Mouse (Mus musculus) MEL (cell line): Measurements from ENCODE around the gene Per1. TPM values are rescaled to one million over a fixed set of nuclear protein-coding genes. Genes with fewer than 3 reads are reported as not detected.

Experiments used
- DNase-seq: peaks from one replicate; pipeline ENCODE4 v3.0.0; 2011; ENCODE audit warnings: low read depth, low spot score
- H3K27ac ChIP-seq: 2 replicates; pipeline ENCODE4 v1.5.1; 2012; ENCODE audit warnings: low read depth, mild to moderate bottlenecking, control low read depth, low read length, moderate library complexity; ENCODE audit not compliant: control insufficient read depth
- H3K27me3 ChIP-seq, 2 experiments: fragments of 150-350 bp in 1 of 2; sonication (generic) in 1 of 2; 2 replicates each; pipeline ENCODE4 v1.6.1; 2012; ENCODE audit warnings: low read length in 2 of 2, mild to moderate bottlenecking in 2 of 2, improper control_type of control experiment in 1 of 2, moderate library complexity in 1 of 2; ENCODE audit not compliant: insufficient read depth in 2 of 2, control insufficient read depth in 1 of 2
- H3K36me3 ChIP-seq, 2 experiments: 2 replicates each; pipeline ENCODE4 v1.6.1; 2012 to 2014; ENCODE audit warnings: low read length in 2 of 2, improper control_type of control experiment in 1 of 2, inconsistent platforms in 1 of 2, mild to moderate bottlenecking in 1 of 2; ENCODE audit not compliant: insufficient read depth in 2 of 2, control insufficient read depth in 1 of 2
- H3K4me1 ChIP-seq, 2 experiments: fragments of 150-350 bp in 1 of 2; sonication (generic) in 1 of 2; 2 replicates each; pipeline ENCODE4 v1.6.1; 2012; ENCODE audit warnings: low read length in 2 of 2, improper control_type of control experiment in 1 of 2, mild to moderate bottlenecking in 1 of 2; ENCODE audit not compliant: insufficient read depth in 2 of 2, control insufficient read depth in 1 of 2
- H3K4me3 ChIP-seq, 2 experiments: fragments of 150-350 bp in 1 of 2; sonication (generic) in 1 of 2; 2 replicates each; pipeline ENCODE4 v1.5.1; 2012; ENCODE audit warnings: low read depth in 2 of 2, low read length in 2 of 2, mild to moderate bottlenecking in 2 of 2, moderate library complexity in 2 of 2, control low read depth in 1 of 2, improper control_type of control experiment in 1 of 2; ENCODE audit not compliant: control insufficient read depth in 1 of 2, insufficient read depth in 1 of 2
- H3K79me2 ChIP-seq: 2 replicates; pipeline ENCODE4 v1.6.1; 2012; ENCODE audit warnings: mild to moderate bottlenecking, low read length, moderate library complexity; ENCODE audit not compliant: control insufficient read depth, poor library complexity, insufficient read depth
- H3K9ac ChIP-seq: 2 replicates; pipeline ENCODE4 v1.6.1; 2012; ENCODE audit warnings: low read depth, mild to moderate bottlenecking, control low read depth, low read length, moderate library complexity; ENCODE audit not compliant: control insufficient read depth, poor library complexity, severe bottlenecking
- H3K9me3 ChIP-seq: fragments of 150-350 bp; sonication (generic); replicated peaks from 2 replicates; pipeline ENCODE4 v1.6.1; 2012; ENCODE audit warnings: mild to moderate bottlenecking, low read length, improper control_type of control experiment, moderate library complexity; ENCODE audit not compliant: insufficient read depth
- CHD2 ChIP-seq: IDR thresholded peaks from 2 replicates; pipeline ENCODE4 v1.6.1; 2011; ENCODE audit warnings: low read length, improper control_type of control experiment
- ELF1 ChIP-seq: IDR thresholded peaks from 2 replicates; pipeline ENCODE4 v1.6.1; 2014; ENCODE audit warnings: low read depth, mild to moderate bottlenecking, inconsistent platforms, low read length, improper control_type of control experiment, moderate library complexity
- ETS1 ChIP-seq: IDR thresholded peaks from 2 replicates; pipeline ENCODE4 v1.6.1; 2012; ENCODE audit warnings: low read depth, mild to moderate bottlenecking, inconsistent platforms, low read length, improper control_type of control experiment, moderate library complexity
- GABPA ChIP-seq: IDR thresholded peaks from 2 replicates; pipeline ENCODE4 v1.6.1; 2012; ENCODE audit warnings: low read depth, mild to moderate bottlenecking, inconsistent platforms, low read length, improper control_type of control experiment, moderate library complexity
- GATA1 ChIP-seq: IDR thresholded peaks from 2 replicates; pipeline ENCODE4 v1.6.1; 2011; ENCODE audit warnings: low read depth, low read length, improper control_type of control experiment
- HCFC1 ChIP-seq: IDR thresholded peaks from 2 replicates; pipeline ENCODE4 v1.6.1; 2012; ENCODE audit warnings: low read depth, mild to moderate bottlenecking, inconsistent platforms, low read length, improper control_type of control experiment, moderate library complexity
- JUND ChIP-seq: IDR thresholded peaks from 2 replicates; pipeline ENCODE4 v1.6.1; 2011; ENCODE audit warnings: low read depth, mild to moderate bottlenecking, improper control_type of control experiment, low read length
- MAX ChIP-seq: IDR thresholded peaks from 2 replicates; pipeline ENCODE4 v1.6.1; 2011; ENCODE audit warnings: low read length, improper control_type of control experiment
- MXI1 ChIP-seq: IDR thresholded peaks from 2 replicates; pipeline ENCODE4 v1.6.1; 2011; ENCODE audit warnings: mild to moderate bottlenecking, low read depth, low read length, improper control_type of control experiment
- MYB ChIP-seq: IDR thresholded peaks from 2 replicates; pipeline ENCODE4 v1.6.1; 2011; ENCODE audit warnings: mild to moderate bottlenecking, low read depth, low read length, improper control_type of control experiment
- NRF1 ChIP-seq: IDR thresholded peaks from 2 replicates; pipeline ENCODE4 v1.6.1; 2014; ENCODE audit warnings: low read depth, mild to moderate bottlenecking, inconsistent platforms, low read length, improper control_type of control experiment, moderate library complexity; ENCODE audit not compliant: poor library complexity, insufficient read depth, severe bottlenecking
- POLR2A ChIP-seq, 2 experiments: IDR thresholded peaks; 2 replicates each; pipeline ENCODE4 v1.6.1; 2011 to 2012; ENCODE audit warnings: low read length in 2 of 2, mild to moderate bottlenecking in 2 of 2, control low read depth in 1 of 2, improper control_type of control experiment in 1 of 2, low read depth in 1 of 2, moderate library complexity in 1 of 2; ENCODE audit not compliant: control insufficient read depth in 1 of 2, insufficient read depth in 1 of 2, poor library complexity in 1 of 2
- POLR2AphosphoS2 ChIP-seq: IDR thresholded peaks from 2 replicates; pipeline ENCODE4 v1.6.1; 2011; ENCODE audit warnings: low read length, improper control_type of control experiment
- POLR2AphosphoS5 ChIP-seq: IDR thresholded peaks from 2 replicates; pipeline ENCODE4 v1.6.1; 2012; ENCODE audit warnings: low read depth, borderline replicate concordance, mild to moderate bottlenecking, inconsistent platforms, low read length, moderate library complexity, mixed read lengths
- RAD21 ChIP-seq: IDR thresholded peaks from 2 replicates; pipeline ENCODE4 v1.6.1; 2011; ENCODE audit warnings: mild to moderate bottlenecking, low read depth, low read length, improper control_type of control experiment
- SMC3 ChIP-seq: IDR thresholded peaks from 2 replicates; pipeline ENCODE4 v1.6.1; 2011; ENCODE audit warnings: low read depth, low read length, improper control_type of control experiment
- TAL1 ChIP-seq: IDR thresholded peaks from 2 replicates; pipeline ENCODE4 v1.6.1; 2012; ENCODE audit warnings: mild to moderate bottlenecking, inconsistent platforms, low read length, moderate library complexity, mixed read lengths
- TBP ChIP-seq: IDR thresholded peaks from 2 replicates; pipeline ENCODE4 v1.8.0; 2011; ENCODE audit warnings: low read depth, low read length, improper control_type of control experiment
- TCF12 ChIP-seq: IDR thresholded peaks from 2 replicates; pipeline ENCODE4 v1.6.1; 2014; ENCODE audit warnings: low read depth, mild to moderate bottlenecking, inconsistent platforms, low read length, improper control_type of control experiment, moderate library complexity
- USF2 ChIP-seq, 2 experiments: IDR thresholded peaks; 2 replicates each; pipeline ENCODE4 v1.6.1; 2011 to 2012; ENCODE audit warnings: improper control_type of control experiment in 2 of 2, low read length in 2 of 2, borderline replicate concordance in 1 of 2, inconsistent platforms in 1 of 2, low read depth in 1 of 2, mild to moderate bottlenecking in 1 of 2; ENCODE audit not compliant: insufficient read depth in 1 of 2
- ZC3H11A ChIP-seq: IDR thresholded peaks from 2 replicates; pipeline ENCODE4 v1.6.1; 2012; ENCODE audit warnings: low read depth, mild to moderate bottlenecking, inconsistent platforms, low read length, improper control_type of control experiment
- ZKSCAN1 ChIP-seq: IDR thresholded peaks from 2 replicates; pipeline ENCODE4 v1.6.1; 2012; ENCODE audit warnings: low read depth, mild to moderate bottlenecking, inconsistent platforms, low read length, improper control_type of control experiment, moderate library complexity
- ZNF384 ChIP-seq: IDR thresholded peaks from 2 replicates; pipeline ENCODE4 v1.6.1; 2012; ENCODE audit warnings: low read depth, mild to moderate bottlenecking, inconsistent platforms, low read length, improper control_type of control experiment
- polyA plus RNA-seq, 2 experiments: library from polyadenylated mRNA; stranded (reverse) in 1 of 2; unstranded in 1 of 2; fragments of >175 nt in 1 of 2; fragments of >200 nt in 1 of 2; gene quantifications; 2 replicates each; pipeline versions ENCODE4 v1.2.1 to v1.2.4; 2012; ENCODE audit warnings: low replicate concordance in 2 of 2, low read depth in 1 of 2; ENCODE audit not compliant: insufficient read length in 2 of 2, insufficient read depth in 1 of 2, missing spikeins in 1 of 2
- total RNA-seq: library from RNA; depleted of rRNA; stranded (reverse); fragments of 300-350 nt; gene quantifications from 2 replicates; pipeline ENCODE4 v1.2.3, GENCODE M21; 2012

Per1 gene
- total and polyA plus RNA-seq, 3 experiments = 4.5 to 34.9 TPM; not detected in 1

DNA sequence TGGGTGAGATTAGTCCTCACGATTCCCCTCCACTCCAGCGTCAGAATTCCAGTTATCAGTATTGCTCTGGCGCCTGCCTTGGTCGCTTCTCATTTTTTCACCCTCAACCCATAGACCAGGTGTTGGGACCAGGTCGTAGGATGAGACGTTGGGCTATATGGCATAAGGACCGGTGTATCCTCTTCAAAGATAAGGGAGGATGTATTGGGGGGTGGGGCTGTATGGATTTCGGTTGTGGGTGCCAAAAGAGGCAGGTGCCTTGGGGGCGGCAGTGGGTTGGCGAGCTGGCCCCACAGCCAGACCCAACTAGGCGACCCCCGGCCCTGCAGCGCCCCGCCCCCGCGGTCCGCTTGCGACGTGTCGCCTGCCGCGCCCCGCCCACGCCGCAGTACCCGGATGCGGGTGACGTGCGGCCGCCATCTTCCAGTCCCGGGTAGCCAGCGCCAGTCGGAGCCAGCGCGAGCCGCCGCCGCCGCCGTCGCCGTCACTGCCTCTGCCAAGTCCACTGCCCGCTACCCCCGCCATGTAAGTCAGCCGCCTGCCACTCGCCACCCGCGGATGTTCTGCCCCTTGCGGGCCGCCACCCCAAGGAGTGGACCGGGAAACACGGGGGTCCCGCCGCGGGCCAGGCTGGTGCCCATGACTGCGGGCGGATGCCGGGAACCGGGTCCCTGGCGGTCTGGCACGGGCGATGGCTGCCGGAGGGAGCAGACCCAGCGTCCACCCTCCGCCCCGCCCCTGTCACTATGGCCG lies 6.7 kb upstream of the Per1 start, which contains the start of gene Vamp2 (continued):
- TF ChIP-seq ETS1 = no peak; the same call in 1 of the 2 replicates
- TF ChIP-seq POLR2AphosphoS5 = no peak
- no peak; the same call in 1 of the 2 replicates for TF ChIP-seq MAX
- TF ChIP-seq GATA1 = peak; percentile 13; the same call in 1 of the 2 replicates

DNA sequence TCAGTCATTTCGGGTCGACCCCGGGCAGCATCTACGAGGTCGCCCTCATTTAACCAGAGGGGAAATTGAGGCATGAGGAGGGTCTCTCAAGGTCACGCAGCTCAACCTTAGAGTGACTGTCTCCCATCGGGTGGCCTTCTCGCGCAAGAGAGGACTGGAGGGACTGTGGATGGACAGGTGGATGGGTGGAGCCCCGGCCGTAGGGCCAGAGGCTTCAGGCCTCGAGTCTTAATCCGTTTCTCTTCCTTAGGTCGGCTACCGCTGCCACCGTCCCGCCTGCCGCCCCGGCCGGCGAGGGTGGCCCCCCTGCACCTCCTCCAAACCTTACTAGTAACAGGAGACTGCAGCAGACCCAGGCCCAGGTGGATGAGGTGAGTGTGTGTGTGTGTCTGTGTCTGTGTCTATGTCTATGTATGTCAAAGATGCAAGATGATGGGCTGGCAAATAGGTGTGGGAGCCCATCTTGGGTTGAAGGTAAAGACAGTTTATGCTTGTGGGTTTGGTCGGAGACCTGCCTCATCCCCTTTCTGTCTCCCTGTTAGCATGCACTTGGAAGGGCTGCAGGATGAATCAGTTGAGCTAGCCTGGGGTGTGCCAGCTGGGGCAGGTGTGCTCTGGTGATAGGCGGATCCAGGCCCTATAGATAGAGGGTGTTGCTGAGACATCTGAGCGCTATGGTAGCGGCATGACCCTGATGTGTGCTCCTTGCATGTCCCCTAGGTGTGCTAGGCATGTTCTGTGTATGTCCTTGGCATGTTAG lies 6.0 kb upstream of the Per1 start:
- Histone ChIP-seq H3K36me3 (peaks cover 5 to 6% of the 10 kb centered on the region in 2 experiments; a peak in 3 of 4 replicates), H3K9me3 (no peaks in the 10 kb centered on the region), H3K4me3 (peak overlapping the region; percentile 77 to 100), H3K79me2 (peaks cover 17% of the 10 kb centered on the region), H3K27me3 (no peaks in the 10 kb centered on the region), H3K9ac (peak overlapping the region; percentile 94), H3K27ac (peak overlapping the region; percentile 56), H3K4me1 (peaks cover 3 to 16% of the 10 kb centered on the region in 2 experiments; a peak in 3 of 4 replicates)
- DNase-seq = no peak
- TF ChIP-seq ETS1 (0 out of 2 replicates have a peak, but pooled peaks have one; percentile 28), TAL1 (peak; percentile 55), NRF1 (no peak), MXI1 (no peak)

DNA sequence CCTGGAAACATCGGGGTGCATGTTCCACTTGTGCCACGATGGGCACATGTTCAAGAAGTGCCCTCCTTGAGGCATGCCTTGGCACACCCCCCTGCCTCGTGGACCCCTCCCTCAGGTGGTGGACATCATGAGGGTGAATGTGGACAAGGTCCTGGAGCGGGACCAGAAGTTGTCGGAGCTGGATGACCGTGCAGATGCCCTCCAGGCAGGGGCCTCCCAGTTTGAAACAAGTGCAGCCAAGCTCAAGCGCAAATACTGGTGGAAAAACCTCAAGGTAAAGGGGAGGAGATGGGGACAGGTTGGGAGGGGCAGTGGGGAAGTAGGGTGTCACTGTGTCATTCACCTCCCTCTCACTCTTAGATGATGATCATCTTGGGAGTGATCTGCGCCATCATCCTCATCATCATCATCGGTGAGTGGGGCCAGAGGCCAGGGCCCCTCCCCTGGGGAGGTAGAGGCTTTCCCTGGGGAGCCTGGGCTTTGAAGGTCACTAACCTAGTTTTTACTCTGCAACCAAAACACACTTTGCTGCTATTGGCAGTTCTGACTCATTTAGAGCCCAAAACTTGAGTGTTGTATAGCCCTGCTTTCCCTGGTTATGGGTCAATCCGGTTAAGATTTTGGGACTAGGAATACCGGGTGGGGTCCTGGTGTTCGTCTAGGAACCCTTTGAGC lies 5.3 kb upstream of the Per1 start:
- Histone ChIP-seq H3K4me3 (peak overlapping the region; percentile 77 to 100), H3K4me1 (peaks cover 3 to 16% of the 10 kb centered on the region in 2 experiments; a peak in 3 of 4 replicates), H3K36me3 (peaks cover 6 to 7% of the 10 kb centered on the region in 2 experiments), H3K27me3 (no peaks in the 10 kb centered on the region), H3K79me2 (peaks cover 17% of the 10 kb centered on the region), H3K9ac (peak overlapping the region; percentile 94), H3K9me3 (no peaks in the 10 kb centered on the region), H3K27ac (no peak overlapping the region)
- TF ChIP-seq GABPA (no peak), NRF1 (no peak), ZKSCAN1 (no peak), TCF12 (no peak), TBP (no peak), CHD2 (no peak), RAD21 (no peak), ELF1 (no peak), SMC3 (no peak), POLR2A (IDR thresholded peaks at IDR 0.05; ENCODE audit: control insufficient read depth in 1 of 2, insufficient read depth in 1 of 2, low read depth in 1 of 2, low read length in 2 of 2, poor library complexity in 1 of 2) (no peak), HCFC1 (no peak), MXI1 (no peak), ZC3H11A (no peak), JUND (no peak), MYB (no peak), USF2 (IDR thresholded peaks at IDR 0.05; ENCODE audit: borderline replicate concordance in 1 of 2, insufficient read depth in 1 of 2, low read depth in 1 of 2, low read length in 2 of 2) (no peak), GATA1 (no peak), ZNF384 (no peak), POLR2AphosphoS2 (no peak)
- no peak for DNase-seq
